Mouse (Mus musculus): ENCODE data around the gene Abcg8.

The Abcg8 gene

DNA sequence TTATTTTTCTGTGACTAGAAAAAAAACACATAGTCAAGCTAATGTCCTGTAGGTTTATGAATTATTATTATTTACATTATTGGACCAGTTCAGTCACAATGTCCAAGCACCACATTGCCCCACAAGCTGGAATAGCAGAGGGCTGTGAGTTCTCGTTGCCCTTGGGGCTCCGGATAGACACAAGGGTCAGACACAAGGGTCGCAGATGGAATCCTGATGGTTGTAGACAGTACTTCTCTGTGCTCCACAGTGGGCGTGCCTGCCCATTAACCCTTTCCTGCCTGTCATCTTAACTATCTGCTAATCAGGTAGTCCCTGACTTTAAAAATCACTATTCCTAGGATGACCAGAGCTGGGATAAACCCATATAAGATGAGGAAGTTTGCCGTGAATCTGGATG lies 17.9 kb upstream of the Abcg8 start:
- in situ Hi-C loops (cut with MseI, MboI): no loop called here

DNA sequence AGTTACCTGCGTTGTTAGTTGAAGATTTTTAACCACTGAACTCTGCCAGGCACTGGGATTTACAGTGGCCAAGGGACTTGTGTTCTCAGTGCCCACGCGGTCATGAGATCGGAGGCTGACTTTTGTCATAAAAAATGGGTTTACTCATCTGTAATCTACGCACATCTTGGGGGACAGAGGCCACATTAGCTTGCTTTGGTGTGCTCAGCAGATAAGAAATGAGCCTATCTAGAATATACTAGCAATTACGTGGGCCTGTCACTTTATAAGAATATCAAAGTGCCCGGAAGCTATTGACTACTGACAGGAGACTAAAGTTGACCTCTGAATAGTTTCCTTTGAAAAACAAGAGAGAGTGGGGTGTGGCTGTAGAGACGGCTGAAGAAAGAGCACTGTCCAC lies 17.2 kb upstream of the Abcg8 start:
- in situ Hi-C loops (cut with MseI, MboI): no loop called here

DNA sequence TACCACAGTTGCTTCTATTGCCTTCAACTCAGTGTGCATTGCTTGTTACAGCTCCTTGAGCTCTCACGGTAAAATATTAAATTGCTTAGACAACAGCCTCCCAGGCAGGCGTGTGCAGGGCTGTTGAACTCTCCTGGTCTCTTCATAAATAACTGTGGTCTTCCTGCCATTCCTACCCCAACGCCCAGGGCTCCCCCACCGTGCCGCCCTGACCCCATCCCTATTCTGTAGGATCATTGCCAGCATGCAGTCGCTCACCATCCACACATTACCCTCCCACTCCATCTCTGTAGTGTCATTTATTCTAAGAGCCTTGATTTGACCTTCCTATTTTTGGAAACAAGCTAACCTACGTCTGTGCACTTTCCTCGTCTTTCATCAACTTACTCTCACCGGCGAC lies 11.0 kb upstream of the Abcg8 start:
- in situ Hi-C loops (cut with MseI, MboI): no loop called here

DNA sequence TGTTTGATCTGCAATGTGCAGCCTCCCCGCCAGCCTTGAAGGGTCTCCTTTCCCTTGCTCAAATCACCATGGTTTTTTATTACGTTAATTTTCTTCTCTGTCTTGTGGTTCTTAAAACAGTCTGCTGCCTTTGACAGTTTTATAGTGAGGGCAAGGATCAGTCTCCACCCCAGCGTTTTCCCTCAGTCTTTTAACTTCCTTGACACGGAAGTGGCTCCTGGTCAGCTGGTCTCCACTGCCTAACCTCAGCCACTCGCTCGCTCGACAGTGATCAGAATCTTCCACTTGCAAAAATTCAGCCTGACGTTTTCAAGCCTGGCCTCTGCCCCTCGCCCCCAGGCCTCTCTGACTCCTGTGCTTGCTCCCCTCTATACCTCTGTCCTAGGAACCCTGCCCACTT lies 10.4 kb upstream of the Abcg8 start:
- in situ Hi-C loops (cut with MseI, MboI): no loop called here

DNA sequence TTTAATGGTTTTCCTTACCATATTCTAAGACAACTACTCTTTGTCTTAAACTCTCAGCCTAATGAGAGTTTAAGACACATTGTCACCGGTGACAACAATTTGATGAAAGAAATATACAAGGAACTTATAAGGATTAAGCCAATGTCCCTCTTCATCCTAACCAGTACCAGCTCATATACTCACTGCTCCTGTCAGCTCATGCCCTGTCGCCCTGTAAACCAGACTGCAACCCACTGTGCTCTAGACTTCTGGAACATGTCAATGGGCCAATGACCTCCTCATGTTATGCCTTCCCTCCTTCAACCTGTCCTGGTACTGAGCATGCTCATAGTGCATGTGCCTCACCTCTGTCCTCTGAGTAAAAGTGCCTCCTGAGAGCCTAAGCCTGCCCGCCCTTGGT lies 8.3 kb upstream of the Abcg8 start:
- in situ Hi-C loops (cut with MseI, MboI): no loop called here

DNA sequence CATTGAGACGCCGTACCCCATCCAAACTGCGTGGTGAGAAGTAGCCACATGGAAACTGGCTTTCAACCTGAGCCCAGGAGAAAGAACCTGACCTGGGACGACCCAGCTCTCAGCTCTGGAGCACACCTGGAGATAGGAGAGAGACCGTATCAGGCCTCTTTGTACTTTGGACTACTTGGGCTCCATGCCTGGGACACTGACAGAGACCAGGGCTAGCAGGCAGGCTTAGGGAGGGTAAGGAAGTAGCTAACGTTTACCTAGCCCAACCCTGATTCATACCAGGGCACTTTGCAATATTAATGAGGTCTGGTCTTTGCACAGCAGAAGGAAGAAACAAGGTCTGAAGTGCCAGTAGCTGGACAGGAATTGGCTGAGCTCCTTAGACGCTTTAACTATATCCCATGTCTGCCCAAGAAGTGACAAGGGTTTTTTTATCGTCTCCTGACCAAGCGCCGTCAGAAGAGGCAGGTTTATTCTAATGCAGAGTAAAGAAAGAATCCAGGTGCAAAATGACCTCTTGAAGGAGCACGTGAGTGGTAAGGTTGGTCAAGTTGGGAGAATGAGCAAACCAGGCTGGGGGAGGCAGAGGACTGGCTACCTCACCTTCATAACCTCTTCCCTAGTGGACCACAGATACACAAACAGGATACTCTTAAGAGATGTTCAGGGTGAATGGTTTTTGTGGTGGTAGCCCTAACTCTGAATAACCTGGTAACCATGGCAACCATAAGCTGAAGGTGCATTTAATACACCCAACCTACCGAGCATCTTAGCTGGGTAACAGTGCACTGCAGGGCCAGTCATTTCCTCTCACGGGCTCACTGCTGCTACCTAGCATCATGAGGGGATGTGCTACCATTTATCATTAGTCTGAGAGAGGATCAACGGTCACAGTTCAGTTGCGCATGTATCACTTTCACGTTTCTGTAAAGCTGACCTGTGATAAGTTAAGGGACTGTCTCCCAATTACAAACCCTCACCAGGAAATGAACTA lies 3.4 kb upstream of the Abcg8 start:
- in situ Hi-C loops (cut with MseI, MboI): no loop called here

DNA sequence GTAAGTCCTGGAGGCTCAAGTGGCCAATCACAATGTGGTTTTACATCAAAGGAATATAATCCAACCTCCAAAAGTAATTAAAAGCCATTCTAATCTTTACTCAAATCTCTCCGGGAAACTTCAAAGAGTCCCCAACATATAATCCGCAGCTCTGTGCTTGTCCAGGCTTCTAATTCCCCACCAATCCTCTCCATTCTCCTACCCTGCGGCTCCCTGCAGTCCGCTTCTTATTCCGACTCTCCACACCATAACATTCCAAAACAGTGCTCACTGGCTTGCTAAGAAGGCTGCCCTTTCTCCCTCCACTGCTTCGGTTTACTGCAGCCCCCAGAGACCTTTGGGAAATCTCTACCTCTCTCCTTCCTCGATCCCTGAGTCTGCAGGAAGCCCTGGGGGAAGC lies 2.1 kb upstream of the Abcg8 start:
- in situ Hi-C loops (cut with MseI, MboI): no loop called here

DNA sequence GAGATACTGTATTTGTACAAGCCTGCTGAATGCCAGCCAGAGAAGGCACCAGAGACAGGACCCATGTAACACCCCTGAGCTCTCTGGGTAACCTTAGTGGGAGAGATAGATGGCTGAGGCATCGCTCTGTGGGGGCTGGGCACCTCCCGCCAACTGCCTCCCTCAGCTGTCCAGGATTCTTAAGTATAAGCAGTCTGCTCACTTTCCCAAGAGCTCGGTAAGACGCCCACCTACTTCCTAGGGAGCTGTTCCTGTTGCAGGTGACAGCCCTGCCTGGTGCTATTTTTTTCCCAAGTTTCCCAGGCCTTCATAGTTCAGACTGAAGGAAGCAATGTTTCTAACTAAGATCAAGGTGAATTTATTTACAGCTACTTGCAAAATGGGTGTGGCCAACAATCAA lies 898 bp upstream of the Abcg8 start:
- in situ Hi-C loops (cut with MseI, MboI): no loop called here

DNA sequence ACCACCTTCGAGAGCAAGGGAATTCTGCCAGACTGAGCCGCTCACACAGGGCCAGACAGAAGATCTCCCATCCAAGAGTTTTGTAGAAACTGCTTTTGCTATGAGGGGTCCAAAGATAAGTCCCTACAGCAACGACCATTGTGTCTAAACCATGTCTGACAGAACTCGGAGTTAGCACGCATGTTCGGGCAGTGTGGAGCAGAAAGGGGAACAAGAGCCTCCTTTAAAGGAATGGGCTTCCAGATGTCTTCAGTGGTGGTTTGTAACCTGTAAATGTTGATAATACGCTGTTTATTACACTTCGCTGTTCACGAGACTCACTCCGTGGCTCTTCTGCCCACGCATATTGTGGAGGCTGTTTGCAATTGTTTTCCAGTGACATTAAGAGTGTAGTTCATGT lies 1.5 kb downstream of the Abcg8 start:
- in situ Hi-C loops (cut with MseI, MboI): no loop called here

DNA sequence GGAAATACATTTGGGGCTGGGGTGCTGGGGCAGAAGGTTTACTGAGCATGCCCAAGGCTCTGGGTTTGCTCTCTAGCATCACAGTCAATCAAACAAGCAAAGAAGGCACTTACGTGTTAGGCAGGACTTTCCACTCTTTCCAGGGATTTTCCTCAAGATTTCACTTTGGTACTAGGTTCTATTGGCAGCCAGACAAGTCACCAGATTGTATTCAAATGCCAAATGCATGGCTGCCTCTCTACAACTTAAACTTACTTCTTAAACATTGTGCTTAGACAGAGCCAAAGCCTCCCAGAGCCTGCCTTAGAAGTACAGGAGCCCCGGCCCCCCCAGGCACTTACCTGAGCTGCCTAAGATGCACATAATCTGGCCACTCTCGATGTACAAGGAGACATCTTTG lies 5.6 kb downstream of the Abcg8 start:
- in situ Hi-C loops (cut with MseI, MboI): no loop called here

DNA sequence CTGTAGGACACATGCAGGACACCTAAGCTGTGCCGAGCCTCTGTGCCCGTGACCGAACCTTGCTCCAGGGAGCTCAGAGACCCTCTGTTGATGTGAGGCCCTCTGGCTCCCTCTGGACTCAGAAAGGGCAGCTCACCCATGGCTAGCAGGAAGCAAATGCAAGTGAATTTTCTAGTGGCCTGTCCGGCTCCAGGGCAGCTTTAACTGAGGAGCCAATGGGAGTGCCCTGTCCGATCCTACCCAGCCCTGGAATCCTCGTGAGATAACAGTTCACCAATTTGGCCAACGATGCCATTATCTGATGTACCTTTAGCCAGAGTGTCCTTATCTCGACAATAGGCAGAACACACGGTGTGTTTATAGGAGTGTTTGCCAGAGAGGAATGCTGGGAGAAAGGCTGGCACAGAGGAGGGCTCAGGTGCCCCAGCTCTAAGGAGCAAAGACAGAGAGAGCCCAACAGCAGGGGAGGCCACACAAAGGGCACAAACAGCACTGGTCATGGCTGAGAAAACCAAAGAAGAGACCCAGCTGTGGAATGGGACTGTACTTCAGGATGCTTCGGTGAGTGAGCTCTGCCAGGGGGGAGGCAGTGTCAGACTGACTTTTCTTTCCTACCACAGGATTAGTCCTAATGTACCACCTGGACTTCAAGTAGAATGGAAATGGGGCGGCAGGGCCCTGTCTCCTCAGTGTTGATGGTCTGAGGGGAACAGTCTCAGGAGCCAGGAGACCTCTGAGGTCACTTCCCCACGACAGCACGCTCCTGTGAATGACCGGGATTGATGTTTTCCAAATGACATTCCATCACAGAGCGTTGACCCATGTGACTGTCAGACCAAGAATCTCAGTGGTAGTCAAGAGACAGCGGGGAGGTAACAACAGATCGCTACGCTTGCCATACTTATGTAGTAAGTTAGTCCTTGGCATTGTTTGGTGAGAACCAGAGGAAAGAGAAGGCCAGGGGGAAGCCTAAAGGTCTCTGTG lies 6.9 kb downstream of the Abcg8 start, which contains the start of gene Abcg5:
Gene Abcg5 (minus strand): TSS at position 278 of the 984 bp plus-strand sequence.
- in situ Hi-C loops (cut with MseI, MboI): no loop called here

DNA sequence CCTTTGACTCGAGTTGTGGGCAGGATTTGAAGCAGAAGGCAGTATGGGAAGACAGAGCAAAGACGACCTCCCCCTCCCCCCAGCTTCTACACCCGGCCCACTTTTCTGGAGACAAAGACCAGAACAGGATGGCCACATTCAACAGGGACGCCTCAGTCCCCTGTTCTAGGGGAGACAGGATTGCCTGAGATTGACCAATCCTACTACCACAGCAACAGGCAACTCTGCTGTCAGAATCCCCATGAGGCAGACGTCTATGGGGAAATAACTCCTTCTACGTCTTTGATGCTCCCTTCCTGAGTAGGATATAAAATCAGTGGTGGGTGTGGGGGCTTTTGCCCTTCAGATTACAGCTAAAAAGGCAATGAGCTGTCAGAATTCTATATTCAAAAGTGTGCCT lies 8.2 kb downstream of the Abcg8 start:
- in situ Hi-C loops (cut with MseI, MboI): no loop called here

DNA sequence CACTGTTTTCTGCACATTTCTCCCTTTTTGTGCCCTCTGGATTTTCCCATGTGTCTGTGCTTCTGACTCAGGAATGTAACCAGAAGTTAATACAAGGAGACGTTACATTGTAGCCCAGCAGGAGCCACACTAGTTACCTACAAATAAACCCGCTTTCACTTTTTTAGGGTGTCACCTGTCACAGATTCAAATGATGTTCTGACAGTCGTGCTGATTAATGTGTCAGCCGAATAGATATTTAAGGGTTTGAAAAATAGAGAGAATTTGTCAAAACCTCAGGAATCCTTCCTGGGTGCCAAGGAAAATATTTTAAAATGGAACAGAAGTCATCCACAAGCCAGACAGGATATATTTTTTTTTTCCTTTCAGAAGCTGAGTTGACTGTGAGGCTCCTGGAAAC lies 9.2 kb downstream of the Abcg8 start:
- in situ Hi-C loops (cut with MseI, MboI): no loop called here

DNA sequence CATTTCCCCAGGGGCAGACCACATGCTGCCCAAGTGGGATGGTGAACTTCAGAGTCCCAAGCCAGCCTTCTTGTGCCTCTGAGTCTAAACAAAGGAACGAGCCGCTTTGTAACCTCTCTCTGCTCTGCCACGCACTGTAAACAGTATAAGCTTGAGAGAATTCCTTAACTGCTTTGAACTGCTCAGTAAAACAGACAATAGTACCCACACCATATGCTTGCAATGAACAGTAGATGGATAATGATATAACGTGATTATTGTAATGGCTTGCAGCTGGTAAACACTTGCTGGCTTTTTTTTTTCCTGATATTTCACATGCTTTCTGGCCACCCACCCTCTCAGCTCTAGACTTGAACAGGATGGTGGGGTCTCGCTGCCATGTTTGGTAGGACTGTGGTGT lies 11.9 kb downstream of the Abcg8 start:
- in situ Hi-C loops (cut with MseI, MboI): no loop called here

DNA sequence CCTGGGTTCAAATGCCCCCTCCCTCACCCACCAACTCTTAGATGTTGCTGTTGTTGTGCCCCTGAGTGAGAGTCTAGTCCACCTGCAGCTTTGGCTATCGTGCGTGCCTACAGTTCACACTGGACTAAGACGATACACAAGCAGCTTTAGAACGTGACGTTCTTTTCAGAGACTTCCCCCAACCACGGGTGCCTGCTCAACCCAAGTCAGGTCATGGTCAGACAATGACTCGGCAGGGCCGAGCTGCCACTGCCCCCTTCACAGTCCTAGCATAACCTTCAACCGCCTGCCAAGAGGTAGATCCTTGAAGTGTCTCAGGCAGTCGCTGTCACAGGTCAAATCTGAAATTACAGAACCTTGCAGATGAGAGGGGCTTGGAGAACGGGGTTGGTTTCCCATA lies 12.7 kb downstream of the Abcg8 start:
- in situ Hi-C loops (cut with MseI, MboI): no loop called here

DNA sequence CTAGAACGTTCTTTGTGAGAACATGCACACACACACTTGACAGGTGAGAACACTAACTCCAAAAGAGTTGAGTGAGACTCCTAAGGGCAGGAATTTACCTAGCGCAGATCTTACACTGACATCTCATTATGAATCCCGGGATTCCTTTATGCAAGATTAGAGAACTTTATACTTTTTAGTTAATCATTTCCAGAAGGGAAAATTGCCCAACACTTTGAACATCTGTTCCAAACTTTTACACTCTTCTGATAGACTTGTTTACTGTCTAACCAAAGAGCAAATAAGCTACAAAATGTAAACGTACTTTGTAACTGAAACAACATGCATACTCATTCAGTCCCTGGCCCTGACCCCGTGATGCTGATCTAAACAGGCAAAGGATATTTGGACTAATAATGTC lies 13.2 kb downstream of the Abcg8 start:
- in situ Hi-C loops (cut with MseI, MboI): no loop called here

DNA sequence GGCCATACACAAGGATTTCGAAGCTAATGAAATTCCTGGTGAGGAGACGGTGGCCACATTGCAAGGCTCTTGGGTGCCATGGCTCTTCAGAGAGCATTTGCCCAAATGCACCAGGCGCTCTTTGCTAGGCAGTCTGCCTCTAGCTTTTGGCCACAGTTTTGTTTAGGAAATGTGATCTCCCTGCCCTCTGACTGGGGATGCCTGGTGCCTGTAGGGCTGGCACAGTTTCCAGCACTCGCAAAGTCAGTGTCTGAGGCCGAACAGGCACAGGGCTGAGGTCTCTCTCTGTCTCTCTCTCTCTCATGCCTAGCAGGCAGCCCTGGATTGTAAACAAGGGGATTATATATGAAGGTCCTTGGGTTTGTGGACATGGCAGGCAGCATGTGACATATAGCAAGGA lies 14.0 kb downstream of the Abcg8 start:
- in situ Hi-C loops (cut with MseI, MboI): no loop called here

DNA sequence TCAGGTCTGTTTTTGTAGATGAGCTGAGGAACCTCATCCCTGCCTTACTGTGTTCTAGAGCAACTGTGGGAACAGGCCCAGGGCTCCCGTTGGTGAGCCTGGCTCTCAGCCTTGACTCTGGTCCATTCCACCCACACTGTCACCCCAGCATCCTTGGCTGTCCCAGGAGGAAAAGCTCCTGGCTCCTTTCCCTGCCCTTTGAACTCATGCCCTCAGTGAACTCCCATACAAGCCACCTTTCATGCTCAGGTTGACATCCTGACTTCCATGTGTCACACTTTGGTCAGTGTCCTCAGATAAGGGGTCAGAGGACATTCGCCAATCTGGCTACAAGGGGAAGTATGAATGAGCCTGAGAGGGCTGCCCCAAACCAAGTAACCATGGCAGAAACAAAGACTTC lies 17.6 kb downstream of the Abcg8 start:
- in situ Hi-C loops (cut with MseI, MboI): no loop called here

DNA sequence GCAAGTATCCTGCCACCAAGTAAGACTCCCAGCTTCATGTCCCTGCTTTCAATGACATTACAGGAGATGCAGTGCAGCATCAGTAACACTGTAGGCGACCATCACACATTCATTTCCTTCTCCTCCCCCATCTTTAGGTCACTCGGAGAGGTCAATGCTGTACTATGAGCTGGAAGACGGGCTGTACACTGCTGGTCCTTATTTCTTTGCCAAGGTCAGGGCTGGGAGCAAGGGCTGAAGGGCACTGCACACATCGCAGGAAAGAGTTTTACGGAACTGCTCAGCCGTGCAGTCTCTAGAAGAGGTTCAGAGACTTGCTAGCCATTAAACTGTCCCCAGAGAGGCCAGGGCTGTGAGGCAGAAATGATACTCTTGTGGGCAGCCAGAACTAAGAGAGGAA lies 20.4 kb downstream of the Abcg8 start:
- in situ Hi-C loops (cut with MseI, MboI): no loop called here

DNA sequence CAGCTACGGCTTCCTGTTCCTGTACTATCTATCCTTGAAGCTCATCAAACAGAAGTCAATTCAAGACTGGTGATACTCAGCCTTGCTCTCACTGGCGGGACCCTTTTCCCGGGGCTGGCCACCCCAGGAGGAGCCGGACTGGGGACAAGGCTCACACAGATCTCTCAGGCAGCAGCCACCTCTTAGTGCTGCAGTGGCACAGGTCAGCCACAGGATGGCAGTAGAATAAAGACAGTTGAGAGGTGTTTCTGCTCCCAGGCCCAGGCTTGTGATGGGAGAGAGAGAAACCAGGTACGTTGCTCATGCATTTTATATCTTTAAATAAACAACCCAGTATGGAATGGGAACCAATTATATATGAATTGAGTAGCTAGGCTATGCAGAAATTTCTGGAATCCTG lies 22.6 kb downstream of the Abcg8 start:
- in situ Hi-C loops (cut with MseI, MboI): no loop called here

DNA sequence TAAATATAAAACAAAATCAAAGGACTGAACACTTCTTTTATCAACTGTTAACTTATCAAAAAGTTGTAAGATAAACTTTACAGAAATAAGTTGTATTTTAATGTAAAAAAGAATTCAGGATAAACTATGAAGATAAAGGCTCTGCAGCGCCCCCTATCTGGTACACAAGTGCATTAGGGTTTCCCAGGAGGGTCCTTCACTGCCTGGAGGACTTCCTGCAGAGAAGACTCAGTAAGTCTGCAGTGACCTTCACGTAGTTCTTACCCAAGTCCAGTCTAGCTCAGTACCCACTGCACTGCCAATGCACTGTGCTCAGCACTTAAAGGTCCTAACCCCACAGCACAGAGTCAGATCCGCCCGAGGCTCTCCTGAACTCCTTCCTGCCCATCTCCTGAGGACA lies 31.3 kb downstream of the Abcg8 start:
- in situ Hi-C loops (cut with MseI, MboI): no loop called here

DNA sequence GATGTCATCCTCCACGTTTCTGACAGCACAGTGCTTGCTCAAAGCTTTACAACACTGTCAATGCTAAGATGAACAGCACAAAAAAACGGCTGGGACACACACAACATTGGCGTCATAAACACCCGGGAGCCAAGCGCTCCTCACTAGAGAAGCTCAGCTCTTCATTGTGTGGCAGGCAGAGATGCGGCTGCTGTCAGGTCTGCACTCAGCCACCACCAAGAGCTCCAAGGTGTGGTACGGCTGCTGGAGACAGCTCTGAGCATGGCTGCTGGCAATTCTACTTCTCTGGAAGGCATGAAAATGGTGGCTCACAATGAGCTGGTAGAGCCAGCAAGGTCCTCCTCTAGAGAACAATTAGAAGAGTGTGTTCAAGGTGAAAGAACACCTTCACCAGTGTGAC lies 32.7 kb downstream of the Abcg8 start:
- in situ Hi-C loops (cut with MseI, MboI): no loop called here
